Mouse (Mus musculus): ENCODE data around the gene Pnmt. TPM values are rescaled to one million over a fixed set of nuclear protein-coding genes. Genes with fewer than 3 reads are reported as not detected.

Gene Pnmt
- total RNA-seq, 2 experiments from 2014 or later, result 0.61 to 1.1 TPM

DNA sequence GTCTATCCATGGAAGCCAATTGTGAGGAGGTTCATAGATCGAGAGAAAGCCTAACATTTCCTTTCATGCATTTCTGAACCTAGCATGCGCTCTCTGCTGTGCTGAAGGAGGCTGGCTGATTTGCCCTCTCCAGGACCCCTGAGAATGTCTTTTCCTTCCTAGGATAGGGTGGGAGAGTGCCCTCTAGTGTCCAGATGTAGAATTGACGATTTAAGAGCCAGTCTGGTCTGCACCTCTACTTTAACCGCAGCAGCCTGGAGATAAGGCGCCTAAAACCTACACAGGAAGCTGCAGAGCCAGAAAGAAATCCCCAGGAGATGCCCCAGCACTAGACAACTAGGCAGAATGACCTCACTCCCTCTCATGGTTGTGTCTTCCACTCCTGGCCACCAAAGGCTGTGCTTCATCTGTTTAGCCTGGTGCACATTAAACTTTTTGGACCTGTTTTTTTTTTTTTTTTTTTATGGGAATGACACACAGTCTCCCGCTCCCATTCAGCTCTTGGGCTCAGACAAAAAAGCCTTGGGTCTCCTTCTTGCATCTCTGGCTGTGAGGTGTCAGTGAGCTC lies 30.4 kb upstream of the Pnmt start:
- no peak for DNase-seq (ENCODE audit: extremely low spot score in 1 of 2, low spot score in 2 of 2)
- intact Hi-C loops (cut with DNase I), result no loop called here

DNA sequence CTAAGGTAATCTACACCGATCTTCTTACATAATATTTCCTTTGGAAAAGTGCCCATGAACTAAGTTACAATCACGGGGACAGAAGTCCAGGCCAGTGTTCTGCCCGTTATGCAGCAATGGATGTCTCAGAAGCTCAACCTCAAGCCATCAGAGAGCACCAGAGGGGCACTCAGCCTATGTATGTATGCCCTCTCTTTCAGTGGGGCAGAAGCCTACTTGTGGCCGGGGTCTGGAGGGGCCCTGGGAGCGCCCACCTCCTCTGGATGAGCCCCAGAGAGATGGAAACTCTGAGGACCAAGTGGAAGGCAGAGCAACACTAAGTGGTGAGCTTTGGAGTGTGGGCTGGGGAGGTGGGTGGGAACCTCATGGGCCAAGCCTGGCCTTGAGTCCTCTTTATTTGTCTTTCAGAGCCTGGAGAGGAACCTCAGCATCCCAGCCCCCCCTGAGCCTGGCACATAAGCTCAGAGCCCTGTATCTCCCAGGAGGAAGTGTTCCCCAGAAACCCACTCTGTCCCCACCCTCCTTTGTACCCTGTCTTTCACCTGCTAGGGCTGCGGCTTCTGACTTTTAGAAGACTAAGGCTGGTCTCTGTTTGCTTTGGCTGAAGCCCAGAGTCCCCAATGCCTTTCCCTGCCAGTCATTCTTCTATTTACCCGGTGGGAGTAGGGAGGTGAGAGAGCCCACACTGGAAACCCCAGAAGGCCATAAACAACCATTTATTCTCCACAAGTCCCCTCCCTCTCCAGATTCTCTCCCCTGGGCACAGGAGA lies 29.4 kb upstream of the Pnmt start:
- no peak for DNase-seq (ENCODE audit: extremely low spot score in 1 of 2, low spot score in 2 of 2)
- intact Hi-C loops (cut with DNase I), result no loop called here

DNA sequence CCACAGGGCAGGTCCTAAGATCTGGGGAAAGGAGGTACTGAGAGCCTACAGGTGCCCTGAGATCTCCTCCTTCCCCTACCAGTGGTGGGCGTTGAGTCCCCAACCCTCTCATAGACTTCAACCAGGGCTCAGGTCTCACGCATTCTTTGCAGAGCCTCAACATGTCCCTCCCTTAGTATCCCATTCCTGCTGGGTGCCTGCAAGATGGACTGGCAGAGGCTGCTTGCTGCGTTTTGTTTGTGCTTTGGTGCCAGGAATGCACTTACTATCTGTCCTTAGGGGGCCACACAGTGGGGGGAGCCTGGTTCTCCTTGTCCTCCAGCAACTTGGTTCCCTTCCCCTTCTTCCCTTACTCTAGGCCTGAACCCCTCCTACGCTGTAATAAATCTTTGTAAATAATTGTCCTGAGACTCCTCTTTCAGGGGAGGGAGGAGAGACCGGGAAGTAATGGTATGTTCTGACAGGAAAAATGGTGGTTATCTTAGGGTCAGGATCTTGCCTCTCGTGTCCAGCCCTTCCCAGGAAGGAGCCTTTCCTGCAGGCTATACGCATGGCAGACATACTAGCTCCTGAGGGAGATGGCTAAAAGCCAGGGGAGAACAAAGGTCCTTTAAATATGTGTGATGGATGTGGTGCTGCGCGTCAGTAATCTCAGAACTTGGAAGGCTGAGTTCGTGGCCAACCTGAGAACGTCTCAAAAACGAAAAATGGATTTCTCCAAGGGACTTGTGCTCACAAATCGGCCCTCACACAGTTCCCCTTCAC lies 28.7 kb upstream of the Pnmt start:
- intact Hi-C loops (cut with DNase I), result no loop called here
- DNase-seq (ENCODE audit: extremely low spot score in 1 of 2, low spot score in 2 of 2), result no peak

DNA sequence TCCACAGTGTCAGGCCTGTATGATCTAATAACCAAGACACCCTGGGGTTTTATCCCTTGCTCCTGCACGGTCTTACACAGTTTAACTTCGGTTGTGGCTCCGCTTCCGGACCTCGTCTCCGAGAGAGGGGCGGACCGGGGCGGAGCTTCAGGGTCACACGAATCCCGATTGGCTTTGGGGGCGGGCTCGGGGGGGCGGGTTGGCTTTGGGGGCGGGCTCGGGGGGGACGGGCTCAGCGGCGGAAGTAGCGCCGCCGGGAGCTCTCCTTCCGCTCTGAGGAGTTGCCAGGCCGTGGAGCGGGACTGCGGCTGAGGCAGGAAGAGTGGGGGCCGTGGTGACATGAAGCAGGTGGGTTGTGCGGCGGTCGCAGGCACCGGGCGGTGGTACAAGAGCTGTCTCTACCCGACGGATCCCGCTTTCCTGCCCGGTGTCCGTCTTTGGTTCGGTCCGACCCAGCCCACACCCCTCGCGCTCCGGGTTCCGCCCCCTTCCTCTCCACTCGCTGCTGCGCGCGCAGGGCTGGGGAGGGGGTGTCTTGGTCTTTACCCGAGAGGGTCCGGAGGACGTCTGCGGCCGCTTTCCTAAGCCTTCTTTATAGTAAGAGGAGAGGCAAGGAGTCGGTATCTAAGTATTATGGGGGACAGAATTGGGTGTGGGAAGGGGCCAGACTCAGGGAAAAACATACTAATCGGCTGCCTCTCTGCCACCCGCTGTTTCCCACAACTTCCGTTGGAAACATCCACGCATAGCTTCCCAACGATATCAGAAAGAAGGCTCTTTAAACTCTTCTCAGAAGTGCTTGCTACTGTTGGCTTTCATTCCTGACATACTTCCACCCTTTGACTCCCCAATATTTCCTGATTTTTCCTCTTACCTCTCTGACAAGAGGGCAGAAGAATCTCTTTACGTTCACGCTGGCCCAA lies 27.8 kb upstream of the Pnmt start, which contains the start of gene Stard3:
Gene Stard3, plus strand, starts transcription at position 208 of the 923 bp plus-strand sequence.
- DNase-seq (ENCODE audit: extremely low spot score in 1 of 2, low spot score in 2 of 2), result peak; percentile 79 to 97
- intact Hi-C loops (cut with DNase I), result no loop called here

DNA sequence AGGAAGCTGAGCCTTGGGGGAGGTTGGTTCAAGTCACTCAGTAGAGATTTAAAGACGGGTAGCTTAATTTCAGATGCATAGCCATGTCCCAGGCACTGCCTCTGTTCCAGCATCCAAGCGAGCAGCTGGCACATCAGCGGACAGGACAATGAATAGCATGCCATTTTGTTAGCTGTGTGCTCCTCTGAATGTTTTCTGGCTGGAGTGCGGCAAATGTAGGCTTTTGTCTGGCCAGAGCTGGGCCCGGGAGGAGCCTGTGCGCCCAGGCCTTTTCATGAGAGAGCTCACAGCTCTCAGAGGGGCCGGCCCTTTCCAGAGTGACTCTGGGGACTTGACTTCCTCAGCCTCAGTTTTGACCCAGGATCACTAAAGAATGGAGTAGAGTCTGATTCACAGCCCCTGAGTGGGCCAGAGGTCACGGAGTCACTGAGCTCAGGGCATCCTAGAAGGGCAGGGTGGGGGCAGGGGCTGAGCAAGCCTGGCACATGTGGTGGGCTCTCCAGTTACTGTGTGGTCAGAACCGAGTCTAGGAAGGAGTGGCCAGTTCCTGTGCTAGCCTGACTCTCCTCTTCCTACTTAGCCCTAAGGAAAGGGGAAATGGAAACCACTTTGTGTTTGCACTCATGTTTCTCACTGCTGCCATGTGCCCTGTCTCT lies 25.3 kb upstream of the Pnmt start:
- intact Hi-C loops (cut with DNase I), result no loop called here
- no peak for DNase-seq (ENCODE audit: extremely low spot score in 1 of 2, low spot score in 2 of 2)

DNA sequence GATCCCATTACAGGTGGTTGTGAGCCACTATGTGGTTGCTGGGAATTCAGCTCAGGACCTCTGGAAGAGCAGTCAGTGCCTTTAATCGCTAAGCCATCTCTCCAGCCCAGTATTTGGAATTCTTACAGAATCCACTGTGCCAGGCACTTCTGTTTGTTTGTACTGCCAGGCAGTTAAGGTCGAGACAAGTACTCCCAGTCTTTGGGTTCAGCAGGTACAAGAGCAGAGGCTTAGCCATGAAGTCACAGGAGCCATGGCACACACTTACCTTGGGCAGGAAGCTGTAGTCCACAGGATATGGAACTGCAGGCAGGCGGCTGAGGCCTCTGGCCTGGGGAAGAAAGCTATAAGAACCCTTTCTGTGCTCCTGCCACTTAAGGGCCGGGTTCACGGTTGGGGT lies 22.4 kb upstream of the Pnmt start:
- DNase-seq (ENCODE audit: extremely low spot score in 1 of 2, low spot score in 2 of 2), result no peak
- intact Hi-C loops (cut with DNase I), result no loop called here

DNA sequence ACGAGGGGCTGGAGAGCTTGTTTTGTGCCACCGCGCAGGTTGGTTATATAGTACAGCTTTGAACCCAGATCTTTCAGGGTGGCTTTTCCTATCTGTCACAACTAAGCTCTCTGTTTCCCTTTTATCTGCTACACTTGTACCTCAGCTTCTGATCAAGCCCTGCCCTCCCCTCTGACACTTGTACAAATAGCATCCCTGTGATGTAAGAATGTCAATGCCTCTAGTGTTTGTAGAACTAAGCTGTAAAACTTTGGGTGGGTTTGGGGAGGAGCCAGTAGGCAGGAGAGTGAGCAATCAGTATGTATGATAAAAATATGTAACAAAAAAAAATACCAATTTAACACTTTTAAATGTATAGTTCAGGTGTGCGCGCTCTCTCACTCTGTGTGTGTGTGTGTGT lies 21.8 kb upstream of the Pnmt start:
- no peak for DNase-seq (ENCODE audit: extremely low spot score in 1 of 2, low spot score in 2 of 2)
- intact Hi-C loops (cut with DNase I), result no loop called here

DNA sequence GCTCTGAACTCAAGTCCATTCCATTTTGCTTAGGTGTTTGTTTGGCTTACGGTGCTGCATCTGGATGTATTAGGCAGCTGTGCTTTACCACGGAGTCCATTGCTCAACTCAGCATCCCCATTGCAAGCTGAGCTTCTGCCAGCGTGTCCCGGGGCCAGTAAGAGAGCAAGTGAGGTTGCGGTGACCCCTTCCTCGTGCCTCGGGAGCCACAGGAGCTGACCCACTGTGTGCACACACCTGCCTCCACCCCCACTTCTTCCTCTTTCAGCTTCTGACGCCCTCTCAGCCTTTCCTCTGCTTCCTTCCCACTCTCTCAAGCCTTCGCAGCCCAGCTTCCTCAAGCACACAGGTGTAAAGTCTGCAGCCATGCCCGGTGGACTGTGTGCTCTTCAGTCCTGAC lies 20.0 kb upstream of the Pnmt start:
- DNase-seq (ENCODE audit: extremely low spot score in 1 of 2, low spot score in 2 of 2), result no peak
- intact Hi-C loops (cut with DNase I), result no loop called here

DNA sequence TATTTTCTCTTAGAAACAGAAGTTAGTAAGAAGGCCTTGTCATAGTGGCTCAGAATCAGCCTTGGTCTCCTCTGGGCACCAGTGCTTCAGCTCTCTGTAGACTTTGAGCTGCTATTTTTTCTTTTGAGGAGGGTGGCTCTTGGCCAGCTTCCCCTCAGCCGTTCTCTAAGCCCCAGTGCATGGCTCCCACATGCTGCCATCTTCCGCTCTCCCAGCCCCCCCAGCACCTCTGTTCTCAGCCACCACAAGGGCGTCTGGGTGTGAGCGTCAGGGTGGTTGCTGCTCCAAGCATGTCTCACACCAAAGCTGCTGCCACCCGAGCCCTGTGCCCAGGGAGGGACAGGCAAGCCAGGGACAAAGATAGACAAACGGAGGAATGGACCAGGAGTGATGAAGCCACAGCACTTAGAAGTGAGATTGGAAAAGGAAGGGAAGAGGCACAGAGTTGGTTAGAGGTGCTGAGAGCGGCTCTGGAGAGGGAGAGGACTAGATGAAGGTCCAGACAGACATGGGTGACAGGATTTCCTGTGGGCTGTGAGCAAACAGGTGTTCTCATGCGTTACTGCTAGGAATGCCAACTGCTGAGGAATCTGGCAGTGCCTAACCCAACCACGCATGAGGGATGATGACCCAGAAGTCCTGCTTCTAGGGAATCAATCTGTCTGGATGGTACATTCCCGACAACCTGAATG lies 18.9 kb upstream of the Pnmt start:
- intact Hi-C loops (cut with DNase I), result no loop called here
- DNase-seq (ENCODE audit: extremely low spot score in 1 of 2, low spot score in 2 of 2), result peak; percentile 48 to 58

DNA sequence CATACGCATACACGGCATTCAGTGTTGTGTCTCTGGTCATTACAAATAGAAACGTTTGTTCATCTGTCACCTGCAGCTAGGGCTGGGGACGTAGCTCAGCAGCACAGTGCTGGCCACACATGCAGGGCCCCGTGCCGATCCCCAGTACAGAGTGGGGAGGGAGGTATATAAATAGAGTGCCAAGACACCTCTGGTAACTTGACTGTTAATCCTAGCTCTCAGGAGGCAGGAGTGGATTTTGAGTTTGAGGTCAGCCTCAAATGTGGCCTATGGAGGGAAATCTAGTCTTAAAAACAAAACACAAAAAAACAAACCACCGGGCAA lies 18.4 kb upstream of the Pnmt start:
- intact Hi-C loops (cut with DNase I), result no loop called here
- no peak for DNase-seq (ENCODE audit: extremely low spot score in 1 of 2, low spot score in 2 of 2)

DNA sequence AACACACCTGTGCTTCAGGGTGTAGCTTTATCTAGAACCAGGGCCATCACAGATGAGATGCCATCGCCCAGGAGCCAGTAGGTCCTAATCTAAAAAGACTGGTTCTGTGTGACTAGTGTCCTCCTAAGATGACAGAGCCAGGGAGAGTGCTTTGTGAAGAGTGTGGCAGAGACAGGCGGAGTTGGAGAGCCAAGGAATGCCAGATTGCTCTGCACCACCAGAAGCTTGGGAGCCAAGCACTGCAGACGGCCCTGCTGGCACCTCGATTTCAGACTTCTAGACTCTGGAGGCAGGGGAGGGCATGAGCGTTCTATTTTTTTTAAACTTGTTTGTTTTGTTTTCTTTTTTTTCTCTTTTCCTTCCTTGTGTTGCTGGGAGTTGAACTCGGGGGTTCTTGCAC lies 16.9 kb upstream of the Pnmt start:
- no peak for DNase-seq (ENCODE audit: extremely low spot score in 1 of 2, low spot score in 2 of 2)
- intact Hi-C loops (cut with DNase I), result no loop called here

DNA sequence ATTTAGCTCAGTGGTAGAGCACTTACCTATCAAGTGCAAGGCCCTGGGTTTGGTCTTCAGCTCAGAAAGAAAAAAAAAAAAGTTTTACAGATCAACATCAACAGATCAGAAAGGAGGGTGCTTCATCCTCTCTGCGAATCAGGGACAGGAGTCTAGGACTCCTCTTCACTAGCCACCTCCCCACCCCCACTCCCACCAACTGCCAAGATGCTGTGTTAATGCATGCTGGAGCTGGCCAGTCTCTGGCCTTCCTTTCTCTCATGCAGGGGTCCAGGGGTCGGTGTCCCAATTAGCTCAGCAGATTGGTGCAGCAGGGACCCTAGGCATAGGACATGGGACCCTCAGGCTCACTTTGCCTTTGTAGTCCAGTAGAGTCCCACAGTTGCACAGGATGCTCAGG lies 15.7 kb upstream of the Pnmt start:
- intact Hi-C loops (cut with DNase I), result no loop called here
- DNase-seq (ENCODE audit: extremely low spot score in 1 of 2, low spot score in 2 of 2), result no peak

DNA sequence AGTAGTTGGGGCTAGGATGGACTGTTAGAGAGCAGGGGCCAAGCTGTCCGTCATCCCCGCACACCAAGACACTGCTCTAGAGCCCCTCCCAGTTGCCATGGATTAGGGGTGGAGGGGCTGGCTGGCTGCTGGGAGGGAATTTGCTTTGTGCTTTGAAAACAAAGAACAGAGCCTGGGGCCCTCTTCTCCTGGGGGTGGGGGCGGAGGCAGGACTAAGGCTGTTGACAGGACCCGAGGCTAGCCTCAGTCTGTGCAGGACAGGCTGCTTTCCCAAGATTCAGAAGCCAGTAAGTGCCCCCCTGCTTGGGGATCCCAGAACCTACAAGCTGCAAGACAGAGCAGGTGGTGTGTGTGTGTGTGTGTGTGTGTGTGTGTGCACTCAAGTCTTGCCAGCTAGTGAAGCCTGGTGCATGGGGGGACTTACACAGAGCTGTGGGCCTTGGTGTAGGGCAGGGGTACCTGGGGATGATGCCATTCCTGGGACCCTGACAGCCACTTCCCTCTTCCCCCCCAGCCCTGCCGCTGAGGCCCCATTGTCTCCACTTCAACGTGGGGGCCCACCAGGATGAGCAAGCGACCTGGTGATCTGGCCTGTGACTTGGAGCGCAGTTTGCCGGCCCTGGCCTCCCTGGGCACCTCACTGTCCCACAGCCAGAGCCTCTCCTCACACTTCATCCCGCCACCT lies 14.6 kb upstream of the Pnmt start:
- intact Hi-C loops (cut with DNase I), result no loop called here
- DNase-seq (ENCODE audit: extremely low spot score in 1 of 2, low spot score in 2 of 2), result no peak

DNA sequence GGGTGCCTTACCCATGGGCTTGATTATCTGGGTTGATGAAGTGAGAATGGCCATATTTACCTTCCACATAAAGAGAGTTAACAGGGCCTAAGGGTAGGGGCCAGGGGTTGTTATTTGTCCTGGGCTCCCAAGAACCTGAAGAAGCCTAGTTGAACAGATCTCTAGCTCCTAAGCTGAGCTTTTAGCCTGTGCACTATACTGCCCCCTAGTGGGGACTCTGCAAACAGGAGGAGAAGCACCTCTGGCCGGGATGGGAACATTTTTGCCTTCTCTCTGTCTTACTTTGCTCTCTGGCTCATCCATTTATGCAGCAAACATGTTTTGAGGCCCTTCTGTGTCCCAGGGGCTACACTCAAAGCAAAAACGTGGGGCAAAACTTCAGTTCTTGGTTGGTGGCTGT lies 13.8 kb upstream of the Pnmt start:
- DNase-seq (ENCODE audit: extremely low spot score in 1 of 2, low spot score in 2 of 2), result peak in 1 of 2 experiments; percentile 67
- intact Hi-C loops (cut with DNase I), result no loop called here

DNA sequence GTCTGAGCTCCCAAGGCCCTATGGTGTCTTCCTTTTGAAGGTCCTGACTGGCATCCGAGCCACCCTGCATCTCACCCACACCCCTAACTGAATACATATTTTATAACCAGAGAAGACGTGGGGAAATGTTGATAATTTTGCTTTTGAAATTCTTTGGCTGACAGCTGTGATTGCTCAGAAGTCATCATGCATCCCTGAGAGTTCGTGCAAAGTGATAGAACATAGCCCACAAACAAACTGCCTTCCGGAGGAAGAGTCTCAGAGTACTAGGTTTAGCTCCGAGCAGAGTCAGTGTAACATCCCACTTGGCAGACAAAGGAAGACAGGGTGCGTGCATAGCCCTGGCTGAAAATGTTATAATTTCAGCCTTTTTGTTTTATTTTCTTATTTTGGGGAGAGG lies 13.0 kb upstream of the Pnmt start:
- intact Hi-C loops (cut with DNase I), result no loop called here
- no peak for DNase-seq (ENCODE audit: extremely low spot score in 1 of 2, low spot score in 2 of 2)

DNA sequence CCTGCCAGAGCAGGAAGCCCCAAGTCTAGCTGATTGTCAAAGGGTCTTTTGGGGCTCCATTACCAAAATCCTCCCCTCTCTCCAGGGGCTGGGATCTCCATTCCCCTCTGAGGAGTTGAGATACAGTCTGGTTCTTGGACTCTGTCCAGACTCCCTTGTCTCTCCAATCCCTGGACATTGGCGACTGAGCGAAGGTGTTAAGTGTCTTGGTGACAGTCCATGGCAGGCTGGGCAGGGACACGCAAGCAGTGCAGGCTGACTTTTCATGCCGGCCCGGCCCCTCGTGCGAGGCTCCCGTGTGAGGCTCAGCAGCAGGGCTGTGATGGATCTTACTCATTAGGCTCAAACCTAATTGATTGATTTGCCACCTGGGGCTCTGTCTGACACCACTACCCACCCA lies 12.0 kb upstream of the Pnmt start:
- intact Hi-C loops (cut with DNase I), result no loop called here

DNA sequence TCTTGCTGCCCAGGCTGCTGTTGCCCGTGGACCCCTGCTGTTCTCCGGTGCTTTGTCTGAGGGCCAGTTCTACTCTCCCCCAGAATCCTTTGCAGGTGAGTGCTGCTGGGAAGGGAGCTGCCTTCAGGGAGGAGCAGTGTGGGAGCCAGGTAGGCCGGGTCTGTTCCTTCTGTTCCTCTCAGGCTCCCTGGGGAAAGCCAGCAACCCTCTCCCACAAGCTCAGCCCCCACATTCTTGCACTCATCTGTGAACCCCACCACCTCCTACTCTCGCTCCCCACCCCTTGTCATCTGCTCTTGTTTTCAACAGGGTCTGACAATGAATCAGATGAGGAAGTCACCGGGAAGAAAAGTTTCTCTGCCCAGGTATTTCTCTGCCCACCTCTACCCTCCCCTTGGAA lies 9.5 kb upstream of the Pnmt start:
- no peak for DNase-seq (ENCODE audit: extremely low spot score in 1 of 2, low spot score in 2 of 2)
- intact Hi-C loops (cut with DNase I), result no loop called here

More for the DNA sequence above, 12.0 kb upstream of the Pnmt start:
- no peak for DNase-seq (ENCODE audit: extremely low spot score in 1 of 2, low spot score in 2 of 2)

DNA sequence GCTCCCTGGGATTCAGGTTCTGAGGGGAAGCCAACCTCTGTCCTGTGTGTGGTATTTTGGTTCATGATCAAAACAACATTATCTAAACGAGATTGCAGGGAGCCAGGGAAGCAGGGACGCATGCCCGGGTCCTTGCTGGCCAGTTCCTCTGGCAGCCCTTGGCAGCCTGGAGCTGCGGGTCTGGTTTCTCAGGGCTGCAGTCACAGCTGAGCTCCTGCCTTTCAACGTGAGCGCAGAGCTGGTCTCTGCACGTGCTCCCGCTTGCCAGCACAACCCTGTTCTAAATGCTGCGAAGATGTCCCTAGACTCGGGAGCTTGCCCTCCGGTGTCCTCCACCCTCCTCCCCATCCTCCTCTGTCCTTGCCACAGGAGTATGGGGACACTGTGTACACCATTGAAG lies 8.5 kb upstream of the Pnmt start:
- no peak for DNase-seq (ENCODE audit: extremely low spot score in 1 of 2, low spot score in 2 of 2)
- intact Hi-C loops (cut with DNase I), result no loop called here
